Mouse (Mus musculus): ENCODE data around the gene F12. TPM values are rescaled to one million over a fixed set of nuclear protein-coding genes. Genes with fewer than 3 reads are reported as not detected.

Gene F12
- total RNA-seq (2015; ENCODE audit: low replicate concordance) (not detected in 2 replicates), total RNA-seq (2017; ENCODE audit: low replicate concordance) (not detected in 2 replicates)

- 0 out of 2 replicates have a peak, but pooled peaks have one; percentile 15 for ATAC-seq (replicated peaks; ENCODE audit: low FRiP score, poor library complexity, severe bottlenecking)
Observed at GRCm38 (mm10) chr13:55426613-55427012, at the start of gene F12. TSS of gene F12 (minus strand) at chr13:55426793.

DNA sequence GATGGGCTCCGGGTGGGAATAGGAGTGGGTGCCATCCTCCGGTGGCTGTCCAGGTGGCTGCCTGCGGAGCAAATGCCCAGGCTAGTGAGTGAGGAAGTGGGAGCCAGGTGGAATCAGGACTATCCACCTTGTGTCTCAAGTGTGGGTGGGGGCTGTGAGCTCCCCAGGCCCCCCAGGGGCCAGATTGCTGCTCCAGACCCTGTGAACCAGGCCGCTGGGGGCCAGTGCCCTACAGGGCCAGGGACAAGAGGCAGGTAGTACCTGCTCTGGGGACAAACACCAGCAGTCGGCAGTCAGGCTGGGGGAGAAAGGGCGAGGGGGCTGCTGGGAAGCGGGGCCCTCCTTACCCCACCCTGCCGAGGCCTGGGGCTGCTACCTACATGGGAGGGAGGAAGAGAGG is 49.7 kb upstream of the F12 start:
- ATAC-seq (replicated peaks; ENCODE audit: low FRiP score, poor library complexity, severe bottlenecking), result no peak

- no peak for ATAC-seq (replicated peaks; ENCODE audit: low FRiP score, poor library complexity, severe bottlenecking)
Observed at GRCm38 (mm10) chr13:55475750-55476149, 49.2 kb upstream of the F12 start.

DNA sequence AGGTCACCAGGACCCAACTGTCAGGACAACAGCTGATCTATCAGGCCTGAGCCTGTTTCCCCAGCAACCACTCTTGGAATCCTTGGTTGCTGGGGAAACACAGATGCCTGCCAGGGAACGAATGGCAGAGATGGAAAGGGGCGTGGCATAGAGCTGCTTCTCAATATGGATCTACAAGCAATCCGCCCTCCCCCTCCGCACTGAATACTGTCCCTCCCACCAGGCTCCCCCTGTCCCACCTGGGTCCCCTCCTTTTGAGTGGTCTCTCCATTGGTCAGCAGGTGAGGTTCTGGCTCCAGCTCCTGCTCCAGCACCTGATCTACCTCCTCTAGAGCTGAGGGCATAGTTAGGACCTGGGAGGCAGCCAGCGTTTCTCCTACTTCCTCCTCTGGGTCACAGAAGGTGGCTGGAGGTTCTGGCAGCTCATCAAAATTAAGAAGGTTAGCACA is 48.1 kb upstream of the F12 start:
- ATAC-seq (replicated peaks; ENCODE audit: low FRiP score, poor library complexity, severe bottlenecking), result no peak

DNA sequence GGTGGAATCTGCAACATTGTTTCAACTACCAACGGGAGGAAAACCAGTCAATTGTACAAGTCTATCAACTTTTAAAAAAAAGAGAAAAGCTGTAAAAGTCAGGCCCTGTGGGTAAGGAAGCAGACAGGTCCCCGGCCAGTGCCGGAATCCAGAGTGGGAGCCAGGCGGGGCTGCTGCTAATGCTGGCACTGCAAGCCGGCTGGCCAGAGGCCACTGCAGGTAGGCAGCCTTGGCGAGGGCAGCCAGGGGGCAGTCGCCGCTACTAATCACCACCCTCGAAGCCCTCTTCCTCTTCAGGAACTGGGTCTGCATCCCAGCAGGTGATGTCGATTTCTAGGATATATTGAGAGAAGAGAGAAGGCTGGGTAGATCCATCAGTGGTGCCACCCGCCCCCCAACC is 47.4 kb upstream of the F12 start:
- no peak for ATAC-seq (replicated peaks; ENCODE audit: low FRiP score, poor library complexity, severe bottlenecking)

- ATAC-seq (replicated peaks; ENCODE audit: low FRiP score, poor library complexity, severe bottlenecking), result no peak
Observed at GRCm38 (mm10) chr13:55473076-55473831, 46.7 kb upstream of the F12 start.

GRCm38 (mm10) chr13:55472132-55473022 is 45.8 kb upstream of the F12 start:
- no peak for ATAC-seq (replicated peaks; ENCODE audit: low FRiP score, poor library complexity, severe bottlenecking)

- ATAC-seq (replicated peaks; ENCODE audit: low FRiP score, poor library complexity, severe bottlenecking), result no peak
Observed at GRCm38 (mm10) chr13:55471819-55472131, 45.2 kb upstream of the F12 start.

DNA sequence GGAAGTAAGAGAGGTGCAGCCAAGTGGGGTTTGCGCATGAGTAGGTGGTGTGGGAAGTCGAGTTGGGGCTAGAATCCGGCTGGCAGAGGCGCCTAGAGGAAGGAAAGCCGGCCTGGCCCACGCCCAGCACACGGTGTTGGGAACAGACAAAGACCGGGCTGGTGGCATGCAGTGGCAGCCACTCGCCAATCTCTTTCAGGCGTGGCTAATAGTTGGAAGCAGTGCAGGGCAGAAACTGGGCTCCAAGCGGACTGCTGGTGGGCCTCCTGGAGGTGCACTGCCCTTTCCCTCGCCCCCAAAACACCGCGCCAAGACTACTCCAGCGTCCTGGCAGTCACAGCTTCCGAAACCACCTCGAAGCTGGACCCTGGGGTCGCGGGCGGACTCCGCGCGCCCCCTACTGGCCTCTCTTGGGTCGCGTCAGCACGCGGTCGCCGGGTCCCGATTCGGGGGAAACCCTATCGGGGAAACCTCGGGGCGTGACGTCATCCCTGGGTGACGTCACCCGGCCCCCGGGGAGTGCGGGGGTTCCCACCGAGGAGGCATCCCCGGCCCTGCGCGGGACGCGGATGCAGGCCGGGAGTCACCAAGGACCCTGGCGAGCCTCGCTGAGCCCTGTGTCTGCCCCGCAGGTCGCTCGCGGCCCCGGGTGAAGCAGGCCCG is 44.7 kb upstream of the F12 start:
- ATAC-seq (replicated peaks; ENCODE audit: low FRiP score, poor library complexity, severe bottlenecking), result peak; percentile 69

DNA sequence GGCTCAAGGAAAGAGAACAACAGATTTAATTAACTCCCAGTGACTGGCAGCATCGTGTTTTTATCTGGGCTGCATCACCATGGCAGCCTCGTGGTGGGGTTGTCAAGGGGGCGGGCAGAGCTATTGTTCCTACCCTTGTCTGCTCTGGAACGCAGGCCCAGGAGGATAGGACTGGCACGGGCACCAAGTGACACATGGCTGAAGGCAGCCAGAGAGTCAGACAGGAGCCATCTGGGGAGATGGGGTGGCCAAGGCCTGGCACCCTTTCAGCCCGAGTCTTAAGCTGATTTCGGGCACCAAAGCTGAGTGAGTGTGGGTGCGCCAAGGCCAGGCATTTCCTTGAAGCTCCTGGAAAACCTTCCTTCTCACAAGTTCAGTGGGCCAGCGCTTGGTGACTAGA is 43.8 kb upstream of the F12 start:
- ATAC-seq (replicated peaks; ENCODE audit: low FRiP score, poor library complexity, severe bottlenecking), result no peak

- no peak for ATAC-seq (replicated peaks; ENCODE audit: low FRiP score, poor library complexity, severe bottlenecking)
Observed at GRCm38 (mm10) chr13:55468851-55469560, 42.4 kb upstream of the F12 start.

DNA sequence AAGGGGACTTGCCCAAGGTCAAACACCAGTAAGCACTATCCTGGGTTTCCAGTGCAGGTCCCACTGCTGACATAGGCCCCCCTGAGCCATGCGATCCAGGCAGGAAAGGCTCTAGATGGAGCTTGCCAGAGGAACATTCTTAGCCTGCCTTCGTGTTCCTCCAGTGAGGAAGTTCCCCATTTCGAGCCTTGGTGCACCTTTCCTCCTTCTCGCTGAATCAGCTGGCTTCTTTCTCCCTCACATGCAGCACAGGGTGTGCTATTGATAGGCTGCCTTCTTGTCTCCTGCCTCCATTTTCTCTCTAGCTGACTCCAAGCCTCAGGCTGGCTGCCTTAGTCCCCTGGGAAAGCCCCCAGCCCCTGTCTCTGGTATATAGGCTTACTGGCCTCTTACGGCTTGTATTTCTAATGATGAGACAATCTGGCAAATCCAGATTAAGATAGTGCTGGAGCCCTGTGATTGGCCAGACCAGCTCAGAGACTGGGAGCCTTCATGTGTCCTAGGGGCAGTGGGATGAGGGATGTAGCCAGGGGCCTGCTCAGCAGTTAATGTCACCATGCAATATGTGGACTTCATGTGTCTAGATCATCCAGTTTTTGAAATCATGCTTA is 39.3 kb upstream of the F12 start:
- no peak for ATAC-seq (replicated peaks; ENCODE audit: low FRiP score, poor library complexity, severe bottlenecking)

GRCm38 (mm10) chr13:55465184-55465583 is 38.6 kb upstream of the F12 start:
- ATAC-seq (replicated peaks; ENCODE audit: low FRiP score, poor library complexity, severe bottlenecking), result no peak

DNA sequence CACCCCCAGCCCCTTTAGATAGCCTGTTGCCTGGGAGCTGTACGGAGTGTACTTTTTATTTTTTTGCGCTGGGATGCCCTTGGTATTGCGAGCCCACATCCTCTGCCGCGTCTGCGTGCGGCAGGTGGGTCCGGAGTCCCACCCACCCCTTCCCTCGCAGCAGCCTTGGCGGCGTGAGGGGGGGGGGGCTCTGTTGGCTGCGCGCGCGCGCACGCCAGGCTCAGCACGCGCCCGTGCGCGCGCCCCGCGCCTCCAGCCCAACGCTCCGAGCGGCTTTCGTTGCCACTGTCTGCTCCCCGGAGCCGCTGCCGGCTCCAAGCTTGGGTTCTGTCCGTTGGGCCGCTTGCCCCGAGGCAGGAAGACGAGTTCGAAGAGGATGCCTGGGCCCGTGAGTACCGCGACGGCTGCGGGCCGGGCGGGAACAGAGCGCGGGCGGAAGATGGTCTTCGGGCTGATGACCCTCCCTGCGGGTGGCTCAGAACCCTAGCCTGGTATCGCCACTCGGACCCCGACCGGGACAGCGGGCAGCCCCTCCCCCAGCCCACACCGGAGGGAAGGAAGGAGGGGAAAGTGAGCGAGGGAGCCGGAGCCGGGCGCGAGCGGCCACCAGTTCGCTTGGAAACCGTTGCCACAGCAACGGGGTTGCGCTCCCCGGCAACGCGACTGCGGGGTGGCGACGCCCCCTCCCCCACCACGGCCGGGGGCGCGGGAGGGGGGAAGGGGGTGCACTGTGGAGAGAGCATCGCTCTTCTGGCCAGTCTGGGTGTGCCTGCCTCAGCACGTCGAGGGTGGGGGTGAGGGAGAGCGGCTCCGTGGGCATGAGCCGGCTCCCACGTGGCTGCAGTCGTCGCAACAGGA is 37.7 kb upstream of the F12 start, which contains the start of gene Prr7:
Gene Prr7, plus strand, starts transcription at position 241 of the 858 bp plus-strand sequence.
- ATAC-seq (replicated peaks; ENCODE audit: low FRiP score, poor library complexity, severe bottlenecking), result no peak

DNA sequence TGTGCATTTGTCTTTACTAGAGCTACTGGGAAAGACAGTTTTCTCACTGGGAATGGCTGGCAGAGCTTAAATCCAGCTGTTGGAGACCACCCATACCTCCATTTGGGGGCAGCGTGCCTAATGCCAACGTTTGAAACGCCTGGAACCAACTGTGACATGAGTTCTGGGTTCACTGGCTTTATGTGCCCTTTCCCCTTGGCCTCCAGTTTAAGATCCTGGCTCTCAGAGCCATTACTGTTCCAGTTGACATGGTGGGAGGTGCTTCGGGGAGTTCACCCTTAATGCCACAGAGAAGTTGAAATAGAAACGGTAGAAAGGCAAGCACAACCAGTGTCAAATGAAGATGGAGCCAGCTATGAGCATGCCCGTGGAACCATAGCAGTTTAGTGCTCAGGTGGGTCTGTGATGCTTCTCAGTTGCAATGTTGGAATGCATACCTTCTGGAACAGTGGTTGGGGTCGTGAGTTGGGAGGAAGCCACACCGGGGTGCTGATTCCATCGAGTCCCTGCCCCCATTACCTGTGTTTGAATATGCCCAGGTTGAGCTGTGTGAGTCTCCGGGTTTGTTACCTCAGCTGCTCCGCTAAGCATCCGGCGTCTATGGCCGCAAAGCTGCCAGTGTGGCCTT is 36.9 kb upstream of the F12 start:
- ATAC-seq (replicated peaks; ENCODE audit: low FRiP score, poor library complexity, severe bottlenecking), result no peak

- no peak for ATAC-seq (replicated peaks; ENCODE audit: low FRiP score, poor library complexity, severe bottlenecking)
Observed at GRCm38 (mm10) chr13:55462965-55463364, 36.4 kb upstream of the F12 start.

DNA sequence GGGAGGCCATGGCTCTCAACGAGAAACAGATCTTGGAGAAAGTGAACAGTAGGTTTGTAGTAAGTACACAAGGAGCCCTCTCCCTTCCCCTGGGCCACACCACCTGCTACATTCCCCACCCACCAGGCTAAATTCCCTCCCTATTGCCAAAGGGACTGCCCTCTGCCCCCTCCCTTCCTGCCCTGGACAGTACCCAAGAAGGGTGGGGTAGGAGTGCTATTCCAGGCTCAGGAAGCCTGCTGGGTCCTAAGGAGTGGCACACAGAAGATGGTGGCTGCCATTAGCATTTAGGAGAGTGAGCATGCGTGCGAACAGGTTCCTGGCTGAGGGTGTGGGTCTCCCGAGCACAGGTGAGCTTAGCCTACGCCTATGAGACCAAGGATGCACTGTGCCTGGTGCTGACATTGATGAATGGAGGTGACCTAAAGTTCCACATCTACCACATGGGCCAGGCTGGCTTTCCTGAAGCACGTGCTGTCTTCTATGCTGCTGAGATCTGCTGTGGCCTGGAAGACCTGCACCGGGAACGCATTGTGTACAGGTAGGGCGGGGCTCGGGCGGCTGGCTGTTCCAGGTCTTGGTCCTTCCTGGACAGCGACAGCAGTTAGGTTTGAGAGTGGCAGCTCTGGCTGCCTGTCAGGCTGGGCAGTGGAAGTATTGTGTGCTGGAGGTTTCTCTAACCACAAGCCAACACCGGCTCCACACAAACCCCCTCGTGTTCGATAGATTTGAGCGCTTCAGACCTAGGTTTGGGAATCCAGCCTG is 25.4 kb upstream of the F12 start:
- no peak for ATAC-seq (replicated peaks; ENCODE audit: low FRiP score, poor library complexity, severe bottlenecking)

Data from erythroblast, adult 5-6 weeks (primary cell).